Mouse (Mus musculus) Muller cell, postnatal 12 days (primary cell): ENCODE results near the gene Rbpj.
"Not testable (repeated sequence)": the region's sequence is repeated elsewhere in the genome, so short reads cannot be mapped to it uniquely, and the experiment has no call there.

Source experiments
- DNase-seq: peaks from one replicate; pipeline ENCODE4 v3.0.0-alpha.2; 2015; ENCODE audit errors: inconsistent ontology term

Gene Rbpj

DNA sequence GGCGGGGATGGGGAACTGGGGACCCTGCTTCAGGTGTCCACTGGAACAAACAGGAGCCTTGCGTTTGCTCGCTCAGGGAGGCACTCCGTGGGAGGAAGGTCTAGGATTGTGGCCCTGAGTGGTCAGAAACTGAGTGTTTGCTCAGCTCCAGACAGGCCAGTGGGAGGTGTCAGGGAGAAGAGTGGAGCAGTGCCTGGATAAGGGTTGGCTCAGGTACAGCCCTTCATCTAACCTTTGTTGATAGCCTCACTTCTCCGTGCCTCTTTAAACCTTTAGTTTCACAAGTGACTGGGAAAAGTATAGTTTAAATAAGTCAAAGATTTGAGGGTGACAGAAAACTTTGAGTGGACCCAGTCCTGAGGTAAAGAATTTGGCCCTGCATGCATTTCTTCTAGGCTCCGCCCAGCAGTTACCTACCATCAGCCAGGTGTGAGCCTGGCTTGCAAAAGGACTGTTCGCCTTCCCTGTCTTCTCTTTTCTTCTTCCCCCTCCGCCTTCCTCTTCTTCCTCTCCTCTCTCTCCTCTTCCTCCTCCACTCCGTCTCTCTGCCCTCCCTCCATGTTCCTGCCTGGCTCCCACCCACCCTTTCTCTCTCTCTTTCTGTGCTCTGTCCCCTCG, 204.5 kb downstream of the Rbpj start:
- no peak for DNase-seq

DNA sequence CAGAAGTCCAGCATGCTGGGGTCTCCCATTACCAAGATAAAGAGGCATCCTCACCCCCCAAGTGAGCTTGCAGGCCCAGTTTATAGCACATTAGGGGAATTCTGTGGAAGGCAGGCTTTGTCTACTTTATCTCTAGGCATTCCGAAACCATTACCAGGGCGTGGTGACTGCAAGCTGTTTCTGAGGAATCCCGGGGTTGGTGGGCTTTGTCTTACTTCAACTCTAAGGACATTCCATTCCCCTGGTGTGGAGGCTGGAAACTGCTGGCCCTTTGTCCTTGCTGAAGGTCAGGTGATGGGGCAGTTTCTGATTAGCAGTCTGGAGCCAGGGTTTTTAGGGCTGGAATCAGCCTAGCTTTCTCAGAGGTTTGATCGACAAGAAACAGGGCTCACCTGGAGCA, 205.6 kb downstream of the Rbpj start:
- DNase-seq, result no peak

DNA sequence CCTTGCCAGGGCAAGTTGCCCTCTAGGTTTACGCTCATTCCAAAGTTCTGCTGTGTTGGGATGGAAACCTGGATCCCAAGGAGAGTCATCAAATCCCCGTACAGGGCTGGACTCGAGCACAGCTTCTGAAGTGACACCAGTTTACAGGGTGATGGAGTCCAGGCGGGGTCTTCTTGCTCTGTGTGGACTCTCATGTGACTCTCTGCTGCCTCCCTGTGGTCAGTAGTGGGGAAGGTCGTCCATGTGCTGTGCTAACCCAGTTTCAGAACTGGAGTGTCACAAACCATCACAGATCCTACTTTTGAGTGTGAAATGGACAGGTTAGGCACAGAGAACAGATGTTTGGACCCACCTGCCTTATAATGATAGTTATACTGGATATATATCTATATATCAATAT, 206.4 kb downstream of the Rbpj start:
- peak; percentile 36 for DNase-seq

DNA sequence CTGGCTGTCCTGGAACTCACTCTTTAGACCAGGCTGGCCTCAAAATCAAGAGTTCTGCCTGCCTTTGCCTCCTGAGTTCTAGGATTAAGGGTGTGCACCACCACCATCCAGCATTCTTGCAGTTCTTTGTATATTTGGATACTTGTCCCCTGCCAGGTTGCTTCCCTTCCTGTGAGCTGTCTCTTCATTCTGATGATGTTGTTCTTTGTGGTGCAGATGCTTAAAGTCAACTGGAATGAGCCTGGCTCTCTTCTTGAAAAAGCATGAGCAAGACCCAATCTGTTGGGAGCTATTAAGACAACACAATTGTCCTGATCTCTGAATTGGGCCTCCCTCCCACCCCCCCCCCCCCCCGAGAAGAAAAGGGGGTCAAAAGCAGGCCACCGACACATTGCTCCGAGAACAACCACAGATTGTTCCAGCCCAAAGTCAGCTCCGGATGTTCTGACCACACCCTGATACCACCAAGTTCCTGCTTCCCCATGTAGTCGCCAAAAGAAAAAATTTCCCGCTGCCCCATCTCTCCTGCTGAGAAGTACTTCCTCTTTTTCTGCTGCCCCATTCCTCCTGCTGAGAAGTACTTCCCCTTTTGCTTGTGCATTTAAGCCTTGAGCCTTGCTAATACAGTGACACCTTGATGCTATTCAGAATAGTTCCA, 207.7 kb downstream of the Rbpj start:
- not testable (repeated sequence) for DNase-seq

DNA sequence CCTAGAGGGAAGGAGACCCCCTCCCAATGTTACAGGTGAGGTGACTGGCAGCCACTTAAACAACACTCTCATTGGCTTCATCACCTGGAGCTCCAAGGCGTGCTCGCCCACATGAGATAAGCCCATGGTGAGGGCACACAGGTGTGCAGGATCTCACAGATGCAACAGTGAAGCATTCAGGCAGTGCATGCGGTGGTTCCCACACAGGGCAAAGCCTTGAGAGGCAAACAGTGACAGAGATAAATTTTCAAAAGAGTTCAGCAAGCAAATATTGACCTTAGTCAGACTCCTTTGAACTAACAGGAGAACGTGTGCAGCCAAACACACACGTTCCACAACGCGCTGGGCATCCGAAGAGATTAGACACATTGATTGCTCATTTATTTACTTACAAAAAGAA, 210.7 kb downstream of the Rbpj start:
- DNase-seq, result no peak

DNA sequence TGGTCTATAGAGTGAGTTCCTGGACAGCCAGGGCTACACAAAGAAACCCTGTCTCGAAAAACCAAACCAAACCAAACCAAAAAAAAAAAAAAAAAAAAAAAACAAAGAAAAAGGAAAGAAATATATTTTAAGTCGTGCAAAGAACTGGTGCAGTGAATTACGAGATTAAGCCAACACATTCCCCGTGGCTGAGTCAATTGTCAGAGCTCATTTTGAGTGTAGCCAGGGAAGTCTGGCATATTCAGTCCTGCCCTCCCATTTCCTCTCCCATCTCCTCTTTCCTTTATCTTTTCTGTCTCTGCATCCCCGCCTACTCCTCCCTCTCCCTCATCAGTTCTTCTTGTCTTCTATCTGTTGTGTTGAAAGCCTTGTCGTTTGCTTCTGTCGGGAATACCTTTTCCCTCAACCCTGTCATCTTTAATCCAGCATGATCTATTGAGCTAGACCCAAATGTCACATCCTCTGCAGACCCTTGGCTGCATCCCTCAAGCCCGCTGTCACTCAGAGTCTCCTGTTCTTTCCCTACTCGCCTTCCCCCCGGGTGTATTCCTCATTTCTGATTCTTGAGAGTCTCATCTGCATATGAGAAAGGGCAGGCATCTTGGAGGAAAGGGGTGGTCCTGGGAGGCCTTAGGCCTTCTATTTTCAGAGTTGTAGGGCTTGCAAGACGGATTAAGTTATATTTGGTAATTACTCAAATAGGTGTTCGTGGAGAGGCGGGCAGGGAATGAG, 212.2 kb downstream of the Rbpj start:
- DNase-seq, result no peak

DNA sequence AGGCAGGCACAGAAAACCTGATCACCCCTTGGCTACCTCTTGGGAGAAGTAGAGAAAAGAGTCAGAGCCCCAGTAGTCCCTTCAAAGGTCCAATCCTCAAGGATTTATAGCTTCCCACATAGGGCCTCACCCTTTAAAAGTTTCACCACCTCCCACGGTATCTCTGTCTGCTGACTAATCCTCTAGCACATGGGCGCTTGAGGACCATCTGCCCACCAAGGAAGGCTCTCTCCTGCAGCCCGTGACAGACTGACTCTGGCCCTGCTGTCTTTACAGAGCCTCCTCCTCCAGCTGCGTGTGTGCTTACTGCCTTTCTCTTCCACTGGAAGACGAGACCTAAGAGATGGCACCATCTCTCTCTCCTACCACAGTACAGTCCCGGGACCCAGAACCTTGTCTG, 213.7 kb downstream of the Rbpj start:
- no peak for DNase-seq

DNA sequence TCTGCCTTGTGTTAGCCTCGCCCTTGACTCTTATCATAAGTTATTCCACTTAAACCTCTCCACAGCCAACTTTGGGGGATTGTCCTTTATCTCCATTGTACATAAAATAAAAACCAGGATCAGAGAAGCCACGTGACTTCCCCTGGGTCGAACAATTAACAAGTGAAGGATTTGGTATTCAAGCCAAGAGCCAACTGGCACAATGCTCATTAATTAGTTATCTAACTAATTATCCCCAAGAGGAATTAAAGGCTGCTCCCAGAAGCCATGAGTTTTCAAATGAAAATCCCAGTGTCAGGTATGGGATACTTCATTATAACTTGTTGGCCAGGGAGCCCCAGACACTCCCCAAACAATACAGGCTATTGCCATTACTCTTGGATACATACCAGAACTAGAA, 218.0 kb downstream of the Rbpj start:
- peak; percentile 12 for DNase-seq

DNA sequence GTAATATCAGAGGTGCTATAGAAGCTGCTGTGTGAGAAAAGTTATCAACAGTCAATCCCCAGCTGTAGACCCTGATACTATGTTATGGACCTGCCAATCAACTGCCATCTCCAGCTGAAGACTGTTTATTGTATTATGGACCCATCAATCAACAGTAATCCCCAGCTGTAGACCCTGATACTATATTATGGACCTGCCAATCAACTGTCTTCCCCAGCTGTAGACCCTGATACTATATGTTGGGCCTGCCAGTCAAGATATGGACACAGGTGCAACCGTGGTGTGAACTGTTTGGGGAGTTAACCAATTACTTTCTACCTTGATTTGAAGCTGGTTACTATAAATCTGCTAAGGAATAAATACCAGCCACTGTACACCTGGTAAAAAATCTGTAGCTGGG, 218.5 kb downstream of the Rbpj start:
- no peak for DNase-seq

DNA sequence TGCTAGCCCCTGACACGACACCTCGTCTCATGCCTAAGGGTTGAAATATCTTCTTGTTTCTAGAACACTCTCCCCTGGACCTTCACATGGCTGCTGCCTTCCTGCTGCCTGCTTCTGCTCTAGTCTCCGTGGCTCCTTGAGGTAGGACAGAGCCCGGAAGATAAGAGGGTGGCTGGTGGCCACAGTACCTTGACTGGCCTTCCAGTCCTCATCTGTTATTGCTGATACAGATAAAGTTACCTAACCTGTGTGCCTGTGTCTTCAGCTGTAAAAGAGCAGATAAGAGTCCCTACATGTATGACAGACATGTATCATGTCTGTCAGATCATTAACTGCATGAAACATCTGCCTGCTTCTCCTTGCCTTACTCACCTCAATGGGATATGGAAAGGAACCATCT, 219.7 kb downstream of the Rbpj start:
- DNase-seq, result no peak

DNA sequence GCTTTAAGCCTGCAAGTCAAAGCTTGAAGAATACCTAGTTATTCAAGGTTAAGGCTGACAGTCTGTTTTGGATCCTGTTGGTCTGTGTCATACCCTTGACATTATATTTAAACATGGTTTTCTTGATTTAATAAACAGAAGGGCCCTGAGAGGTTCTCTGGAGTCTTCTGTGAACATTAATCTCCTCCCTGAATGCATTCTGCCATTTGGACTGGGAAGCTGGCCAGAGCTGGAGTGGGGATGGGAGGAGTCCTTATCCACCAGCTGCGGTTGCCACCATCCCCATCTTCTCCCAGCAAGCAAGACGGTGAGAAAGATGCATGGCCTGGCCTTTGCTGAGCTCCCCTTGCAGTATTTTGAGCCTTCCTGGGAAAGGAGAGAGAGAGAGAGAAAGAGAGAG, 220.4 kb downstream of the Rbpj start:
- no peak for DNase-seq

DNA sequence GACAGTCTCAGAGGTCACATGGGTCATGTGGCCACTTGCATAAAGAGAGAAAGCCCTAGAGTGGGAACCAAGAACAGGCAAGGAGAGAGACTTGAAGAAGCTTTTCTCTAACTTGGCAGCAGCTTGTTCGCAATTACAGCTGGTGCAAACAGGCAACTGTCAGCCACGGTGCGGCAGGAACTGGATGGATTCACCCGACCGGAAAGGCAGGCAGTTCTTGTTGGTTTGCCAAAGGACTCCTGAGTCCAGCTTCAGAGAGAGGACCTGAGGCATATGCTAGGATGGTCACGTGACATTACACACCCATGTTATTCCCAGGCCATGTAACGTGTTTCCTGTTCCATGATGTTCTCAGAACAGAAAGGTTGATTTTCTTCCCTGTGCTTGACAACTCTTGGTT, 222.4 kb downstream of the Rbpj start:
- DNase-seq, result peak; percentile 16

DNA sequence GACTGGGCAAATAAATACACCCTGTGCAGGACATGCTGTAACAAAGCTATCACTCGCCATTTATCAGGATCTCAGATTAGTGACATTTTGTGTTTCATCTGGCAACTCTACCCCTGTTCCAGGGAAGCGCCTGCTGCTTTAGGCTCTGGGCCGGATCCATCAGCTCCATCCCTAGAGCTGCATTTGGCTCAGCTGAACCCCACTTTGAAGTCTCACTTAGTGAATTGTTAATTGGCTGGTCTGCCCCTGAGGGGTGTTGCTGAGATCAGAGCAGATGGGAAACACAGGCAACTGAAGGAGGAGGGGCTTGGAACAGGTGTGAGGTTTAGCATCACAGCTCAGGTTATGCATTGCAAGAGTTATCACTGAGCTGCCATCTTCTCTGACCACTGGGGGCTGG, 225.6 kb downstream of the Rbpj start:
- DNase-seq, result no peak

DNA sequence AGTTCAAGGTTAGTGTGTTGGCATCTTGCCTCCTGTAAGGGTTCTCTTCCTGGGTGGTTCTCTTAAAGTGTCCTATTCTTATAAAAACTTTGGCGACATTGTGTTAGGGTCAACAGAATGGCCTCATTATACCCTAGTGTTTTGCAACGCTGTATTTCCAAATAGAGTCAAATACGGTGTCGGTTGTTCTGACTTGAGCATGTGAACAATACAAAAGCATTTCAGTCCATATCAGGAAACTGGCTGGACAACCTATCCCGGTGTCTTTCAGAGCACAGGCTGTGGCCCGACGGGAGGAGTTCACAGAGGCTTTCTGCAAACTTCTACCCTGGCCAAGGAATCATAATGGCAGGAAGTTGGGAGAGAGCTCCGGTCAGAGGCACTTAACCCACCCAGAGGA, 226.1 kb downstream of the Rbpj start:
- no peak for DNase-seq

DNA sequence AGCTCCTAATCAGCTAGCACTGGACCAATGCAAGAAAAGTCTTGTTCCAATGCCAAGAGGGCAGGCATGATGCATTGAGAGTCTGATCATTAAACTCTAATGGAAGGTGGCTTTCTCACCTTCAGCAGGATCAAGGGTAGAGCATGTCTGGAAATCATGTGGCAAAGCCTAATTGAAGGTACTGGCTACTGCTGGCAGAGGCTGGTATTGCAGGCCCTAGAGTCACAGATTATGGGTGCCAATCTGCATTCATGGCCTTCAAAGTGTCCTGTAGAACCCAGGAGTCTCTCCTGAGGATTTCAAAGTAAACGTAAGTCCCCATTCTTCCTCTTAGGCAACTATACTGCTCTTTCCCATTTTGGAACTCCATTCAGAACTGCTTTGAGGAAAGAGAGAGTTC, 226.7 kb downstream of the Rbpj start:
- no peak for DNase-seq

DNA sequence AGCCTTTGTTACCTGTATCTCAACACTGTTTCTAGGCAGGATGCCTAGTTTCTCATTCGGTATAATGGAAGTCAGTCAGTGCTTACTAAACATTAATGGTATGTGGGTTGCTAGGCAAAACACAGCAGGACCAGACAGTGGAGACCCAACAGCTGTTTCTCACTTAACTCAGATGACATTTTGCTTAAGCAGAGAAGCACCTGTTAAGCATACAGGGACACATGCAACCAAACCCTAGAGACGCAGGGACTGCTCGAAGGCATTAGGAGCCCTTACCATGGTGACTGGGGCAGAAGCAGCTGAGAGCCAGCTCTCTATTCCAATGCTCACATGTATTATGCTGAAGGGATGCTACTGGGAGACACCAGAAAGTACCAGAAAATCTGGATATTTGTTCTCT, 230.7 kb downstream of the Rbpj start:
- no peak for DNase-seq

DNA sequence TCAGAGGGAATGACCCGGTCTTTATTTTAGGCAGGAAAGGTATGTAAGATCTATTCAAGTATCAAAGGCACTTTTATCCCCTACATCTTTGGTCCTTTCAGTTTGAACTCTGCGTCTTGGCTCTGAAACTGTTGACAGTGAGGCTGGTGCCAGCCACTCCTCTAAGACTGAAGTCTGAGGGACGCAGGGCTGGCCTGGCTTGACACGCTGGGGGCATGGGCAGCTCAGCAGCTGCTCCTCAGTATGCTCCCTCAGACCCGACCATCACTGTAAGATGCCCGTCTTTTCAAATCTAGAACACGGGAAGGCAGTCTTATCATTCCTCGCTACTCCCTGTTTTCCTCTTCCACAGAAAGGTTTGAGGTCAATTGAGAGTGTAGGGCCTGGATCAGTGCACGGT, 231.8 kb downstream of the Rbpj start:
- DNase-seq, result no peak

DNA sequence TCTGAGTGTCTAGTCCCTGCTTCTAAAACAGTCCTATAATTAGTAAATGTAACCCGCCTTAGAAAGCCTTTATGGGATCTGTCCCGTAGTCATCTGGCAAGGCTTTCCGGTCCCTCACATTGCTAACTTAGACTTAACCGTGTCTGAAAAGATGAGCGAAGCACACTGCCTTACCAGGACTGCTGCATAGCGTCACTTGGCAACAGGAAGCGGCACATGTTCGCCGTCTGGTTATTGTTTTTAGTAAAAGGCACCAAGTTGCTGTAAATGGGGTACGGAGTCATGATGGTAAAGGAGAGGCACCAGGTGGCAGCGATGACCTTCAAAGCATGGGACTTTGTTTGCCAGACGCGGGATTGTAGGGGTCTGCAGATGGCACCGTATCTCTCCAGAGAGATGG, 236.7 kb downstream of the Rbpj start:
- DNase-seq, result no peak
